Mouse (Mus musculus): Measurements from ENCODE around the gene Rps6kl1.

- no peak for TF ChIP-seq POLR2A (IDR thresholded peaks at IDR 0.05; ENCODE audit: control insufficient read depth in 1 of 2, insufficient read depth in 1 of 2, low read depth in 1 of 2, low read length in 2 of 2, poor library complexity in 1 of 2)
- no peak for TF ChIP-seq CTCF (IDR thresholded peaks at IDR 0.05 in 2 of 3, conservative IDR thresholded peaks at IDR 0.05 in 1 of 3; ENCODE audit: control insufficient read depth in 1 of 3, insufficient read depth in 1 of 3, low read depth in 2 of 3, low read length in 3 of 3, poor library complexity in 1 of 3, severe bottlenecking in 1 of 3)
- no peak for TF ChIP-seq EP300 (IDR thresholded peaks at IDR 0.05; ENCODE audit: low read depth in 1 of 2, low read length in 2 of 2)
- no peak for TF ChIP-seq MAZ (IDR thresholded peaks at IDR 0.05; ENCODE audit: low read depth, low read length)
- TF ChIP-seq JUND (IDR thresholded peaks at IDR 0.05; ENCODE audit: low read depth, low read length), result no peak
- no peak for TF ChIP-seq USF1 (IDR thresholded peaks at IDR 0.05; ENCODE audit: low read depth, low read length)
- no peak for TF ChIP-seq TCF12 (IDR thresholded peaks at IDR 0.05; ENCODE audit: low read depth, low read length)
- no peak for TF ChIP-seq GABPA (IDR thresholded peaks at IDR 0.05; ENCODE audit: low read depth, low read length)
- no peak for TF ChIP-seq GATA1 (IDR thresholded peaks at IDR 0.05; ENCODE audit: low read depth, low read length)
- TF ChIP-seq USF2 (IDR thresholded peaks at IDR 0.05; ENCODE audit: borderline replicate concordance in 1 of 2, insufficient read depth in 1 of 2, low read depth in 1 of 2, low read length in 2 of 2), result no peak
- TF ChIP-seq CHD2 (IDR thresholded peaks at IDR 0.05; ENCODE audit: low read length), result no peak
- no peak for TF ChIP-seq ZNF384 (IDR thresholded peaks at IDR 0.05; ENCODE audit: low read depth, low read length)
These were observed 45.1 kb upstream of the Rps6kl1 start for GRCm38 (mm10) chr12:85196191-85196590.

Measured in MEL (cell line).